ENCODE assay signal across 8 mouse cellular contexts in genomic region chr1:180230580-180230979, GRCm38 (mm10). TPM values are rescaled to one million over a fixed set of nuclear protein-coding genes. Genes with fewer than 3 reads are reported as not detected.
DNase-seq lines count a peak whose midpoint lies in the region; ATAC-seq lines count a peak whose summit lies in the region.

No protein-coding gene starts in this region.

- DNase-seq in heart, postnatal 36 days: peak; percentile 17 to 49
- no peak for DNase-seq in heart, adult 8-10 months (ENCODE audit: low spot score)
- DNase-seq in neural tube, embryonic 10.5 days (ENCODE audit: extremely low spot score, low spot score): peak; percentile 48
- DNase-seq in embryo, embryonic 9.5 days (ENCODE audit: extremely low spot score): peak; percentile 24
- peak; percentile 38 for DNase-seq in thymus, postnatal 14 days
- no peak for DNase-seq in layer of hippocampus, adult 11-12 months (ENCODE audit: low spot score)

- no peak overlapping the region for H3K9ac ChIP-seq in neural tube, embryonic 15.5 days (replicated peaks)

- no peak for ATAC-seq in neural tube, embryonic 15.5 days (ENCODE audit: low FRiP score)
- no peak for ATAC-seq in erythroblast, adult 5-6 weeks (replicated peaks; ENCODE audit: low FRiP score, poor library complexity, severe bottlenecking)

- H3K4me2 ChIP-seq in neural tube, embryonic 15.5 days: no peak overlapping the region

- H3K9me3 ChIP-seq in neural tube, embryonic 15.5 days (replicated peaks): no peaks in the 10 kb centered on the region

- peaks cover 18% of the 10 kb centered on the region for H3K4me1 ChIP-seq in neural tube, embryonic 15.5 days

- intact Hi-C loops in heart, postnatal 36 days (cut with DNase I): no loop called here

- no peaks in the 10 kb centered on the region; the same call in 1 of the 2 replicates for H3K36me3 ChIP-seq in neural tube, embryonic 15.5 days

- H3K4me3 ChIP-seq in neural tube, embryonic 15.5 days (replicated peaks): no peak overlapping the region

- H3K27me3 ChIP-seq in neural tube, embryonic 15.5 days (replicated peaks): no peaks in the 10 kb centered on the region; the same call in 1 of the 2 replicates

- WGBS in neural tube, embryonic 15.5 days: 33% methylated on average over 2 of the region's 2 CpGs

- no peak overlapping the region for H3K27ac ChIP-seq in neural tube, embryonic 15.5 days (replicated peaks)

RNA-seq across cellular contexts. Expression of gene Coq8a, which starts 31.2 kb away (rescaled TPM):
- total RNA-seq in heart, postnatal 36 days (2021): 100 to 1,000 TPM; 909 to 953 TPM
- 1,000 to 10,000 TPM in 1 of 4 experiments, 100 to 1,000 TPM in 3; 923 to 1,131 (median 957) TPM for total RNA-seq in heart, adult 8-10 months (2022)
- polyA plus RNA-seq in neural tube, embryonic 15.5 days (2015; fragmentation: Nextera tagmentation; extraction: Ambion mirVana): 3.4 and 5.8 TPM in 2 replicates
- total RNA-seq in erythroblast, adult 5-6 weeks (2015; ENCODE audit: low replicate concordance): 7.3 TPM in 1 of 2 replicates, not detected in the other
- total RNA-seq in erythroblast, adult 5-6 weeks (2017; ENCODE audit: low replicate concordance): 2.0 TPM in 1 of 2 replicates, not detected in the other

RNA-seq across cellular contexts. Expression of gene Psen2, which starts 32.7 kb away (rescaled TPM):
- total RNA-seq in heart, postnatal 36 days (2021): 10 to 100 TPM; 13.2 to 15.8 TPM
- total RNA-seq in heart, adult 8-10 months (2022): 10 to 100 TPM; 14.7 to 16.0 (median 15.3) TPM
- 16.8 and 19.8 TPM in 2 replicates for polyA plus RNA-seq in neural tube, embryonic 15.5 days (2015; fragmentation: Nextera tagmentation; extraction: Ambion mirVana)
- 7.5 and 7.9 TPM in 2 replicates for total RNA-seq in erythroblast, adult 5-6 weeks (2015; ENCODE audit: low replicate concordance)
- 7.2 and 7.4 TPM in 2 replicates for total RNA-seq in erythroblast, adult 5-6 weeks (2017; ENCODE audit: low replicate concordance)

Comparison
In these comparisons a context has a peak if more than half of its experiments do, and no peak if none do; other contexts are left out.
1. DNase-seq: peak in heart, postnatal 36 days (2 of 2), neural tube, embryonic 10.5 days (single experiment), embryo, embryonic 9.5 days (single experiment) and thymus, postnatal 14 days (single experiment); none in heart, adult 8-10 months (single experiment) and layer of hippocampus, adult 11-12 months (single experiment).
2. RNA of gene Coq8a, which starts 31.2 kb away (total RNA-seq): 923 to 1,131 TPM in heart, adult 8-10 months and 909 to 953 TPM in heart, postnatal 36 days; 2.0 to 7.3 TPM in erythroblast, adult 5-6 weeks; every median in the first group is over 100 times any median in the second.